Mouse (Mus musculus): ENCODE measurements around the gene Tmem212. TPM values are rescaled to one million over a fixed set of nuclear protein-coding genes. Genes with fewer than 3 reads are reported as not detected.
A peak's percentile ranks its signal among the peaks of the same experiment; 100 is the strongest.

Tmem212 gene
- polyA plus RNA-seq, 1 experiment from 2014 or later = 0.28 TPM

DNA sequence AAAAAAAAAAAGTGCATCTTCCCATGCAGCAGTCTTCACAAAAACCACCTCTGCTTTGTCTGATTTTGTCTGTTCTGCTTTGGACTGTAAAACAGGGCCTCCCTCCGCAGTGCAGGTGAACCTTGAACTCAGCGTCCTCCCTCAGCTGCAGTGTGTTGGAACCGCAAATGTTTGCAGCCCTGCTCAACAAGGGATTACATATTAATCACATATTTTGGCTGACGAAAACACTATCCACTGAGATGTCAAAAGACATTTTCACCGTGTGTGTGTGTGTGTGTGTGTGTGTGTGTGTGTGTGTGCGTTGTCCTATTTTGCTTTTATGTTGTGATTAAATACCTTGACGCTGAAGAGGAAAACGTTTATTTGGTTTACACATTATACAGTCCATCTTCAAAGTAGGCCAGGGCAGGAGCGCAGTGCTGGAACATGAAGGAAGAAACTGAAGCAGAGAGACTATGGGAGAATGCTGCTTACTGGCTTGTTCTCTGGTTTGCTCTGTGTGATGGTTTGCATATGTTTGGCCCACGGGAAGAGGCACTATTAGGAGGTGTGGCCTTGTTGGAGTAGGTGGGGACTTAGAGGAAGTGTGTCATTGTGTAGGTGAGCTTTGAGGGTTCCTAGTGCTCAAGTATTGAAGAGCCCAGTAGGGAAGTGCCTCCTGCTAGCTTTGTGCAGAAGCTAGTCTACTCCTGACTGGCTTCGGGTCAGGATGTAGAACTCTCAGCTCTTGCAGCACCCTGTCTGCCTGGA is 25.3 kb upstream of the Tmem212 start:
- Histone ChIP-seq H3K9ac (ENCODE audit: low read depth, low read length) (no peak overlapping the region), H3K4me2 (ENCODE audit: low read length) (no peak overlapping the region), H3K4me1 (replicated peaks; ENCODE audit: insufficient read depth, low read length) (no peaks in the 10 kb centered on the region), H3K27me3 (ENCODE audit: insufficient read depth, low read length) (no peaks in the 10 kb centered on the region), H3K36me3 (ENCODE audit: insufficient read depth, low read length) (no peaks in the 10 kb centered on the region), H3K27ac (no peak overlapping the region), H3K4me3 (replicated peaks; ENCODE audit: low read depth, low read length) (no peak overlapping the region), H3K9me3 (replicated peaks; ENCODE audit: low read length) (no peaks in the 10 kb centered on the region)
- TF ChIP-seq CTCF (IDR thresholded peaks at IDR 0.05; ENCODE audit: low read depth) = no peak
- ATAC-seq (replicated peaks; ENCODE audit: low FRiP score, low read depth) = peak; percentile 66
- DNase-seq (ENCODE audit: low spot score) = no peak
- 79% methylated on average over 11 of the region's 11 CpGs for WGBS

DNA sequence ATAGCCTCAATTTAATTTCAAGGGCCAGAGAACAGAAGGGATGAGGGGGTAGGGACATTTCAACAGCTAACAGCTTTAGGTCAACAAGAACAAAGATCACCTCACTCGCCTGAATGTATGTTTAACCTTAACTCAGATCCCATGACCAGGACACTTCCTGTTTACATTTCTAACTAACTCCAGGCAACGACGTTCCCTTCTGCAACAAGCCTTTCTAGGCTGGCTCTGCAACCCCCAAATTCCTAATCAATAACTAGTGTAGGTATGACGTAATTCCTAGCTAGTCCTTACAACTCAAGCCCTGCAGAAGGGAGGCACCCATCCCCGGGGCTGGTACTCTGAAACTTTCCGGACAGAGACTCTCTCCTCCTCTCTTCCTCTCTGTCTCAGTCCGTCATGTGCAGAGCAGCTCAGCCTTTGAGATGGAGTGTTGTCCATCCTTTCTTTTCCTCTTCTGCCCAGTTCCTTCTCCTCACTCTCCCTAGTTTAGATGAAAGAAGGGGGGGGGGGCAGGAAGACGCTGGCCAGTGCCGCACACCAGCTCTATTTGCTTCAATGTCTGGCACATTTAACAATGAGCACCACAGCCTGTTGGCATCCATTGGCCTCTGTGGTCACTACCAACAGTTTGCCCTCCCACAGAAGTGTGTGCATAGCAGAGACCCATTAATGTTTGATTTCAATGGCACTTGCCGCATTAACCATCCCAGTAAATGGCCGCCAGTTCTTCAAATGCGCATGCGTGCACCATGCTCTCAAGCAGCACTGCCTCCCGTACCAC is 22.7 kb upstream of the Tmem212 start:
- no peaks in the 10 kb centered on the region for H3K36me3 ChIP-seq (ENCODE audit: insufficient read depth, low read length)
- TF ChIP-seq CTCF (IDR thresholded peaks at IDR 0.05; ENCODE audit: low read depth) = no peak
- ATAC-seq (replicated peaks; ENCODE audit: low FRiP score, low read depth) (no peak), DNase-seq (ENCODE audit: low spot score) (no peak)
- no peak overlapping the region for H3K4me2 ChIP-seq (ENCODE audit: low read length)
- no peak overlapping the region for H3K4me3 ChIP-seq (replicated peaks; ENCODE audit: low read depth, low read length)
- no peaks in the 10 kb centered on the region for H3K9me3 ChIP-seq (replicated peaks; ENCODE audit: low read length)
- no peaks in the 10 kb centered on the region for H3K4me1 ChIP-seq (replicated peaks; ENCODE audit: insufficient read depth, low read length)
- H3K9ac ChIP-seq (ENCODE audit: low read depth, low read length) = no peak overlapping the region
- WGBS = 79% methylated on average over 14 of the region's 14 CpGs
- H3K27ac ChIP-seq = no peak overlapping the region
- no peaks in the 10 kb centered on the region for H3K27me3 ChIP-seq (ENCODE audit: insufficient read depth, low read length)

DNA sequence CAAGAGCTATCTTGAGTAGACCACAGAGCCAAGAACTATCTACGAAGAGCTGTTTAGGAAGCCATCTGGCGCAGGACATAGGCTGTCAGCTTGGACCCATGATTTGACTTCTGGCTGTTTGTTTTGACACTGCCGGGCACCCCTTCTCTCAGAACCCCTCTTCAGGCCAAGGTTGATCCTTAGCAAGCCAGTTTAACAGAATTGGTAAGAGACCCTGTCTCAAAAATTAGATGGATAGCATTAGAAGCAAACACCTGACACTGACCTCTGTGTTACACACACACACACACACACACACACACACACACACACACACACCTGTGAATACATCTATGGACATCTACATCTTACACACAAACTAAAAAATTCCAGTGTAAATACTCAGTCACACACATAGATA is 12.8 kb upstream of the Tmem212 start:
- no peaks in the 10 kb centered on the region for H3K9me3 ChIP-seq (replicated peaks; ENCODE audit: low read length)
- TF ChIP-seq CTCF (IDR thresholded peaks at IDR 0.05; ENCODE audit: low read depth) = no peak
- no peaks in the 10 kb centered on the region for H3K27me3 ChIP-seq (ENCODE audit: insufficient read depth, low read length)
- H3K9ac ChIP-seq (ENCODE audit: low read depth, low read length) = no peak overlapping the region
- H3K4me1 ChIP-seq (replicated peaks; ENCODE audit: insufficient read depth, low read length) = no peaks in the 10 kb centered on the region; the same call in 1 of the 2 replicates
- DNase-seq (ENCODE audit: low spot score) (no peak), ATAC-seq (replicated peaks; ENCODE audit: low FRiP score, low read depth) (no peak)
- no peaks in the 10 kb centered on the region for H3K36me3 ChIP-seq (ENCODE audit: insufficient read depth, low read length)
- H3K4me3 ChIP-seq (replicated peaks; ENCODE audit: low read depth, low read length) = no peak overlapping the region
- H3K4me2 ChIP-seq (ENCODE audit: low read length) = no peak overlapping the region
- no peak overlapping the region for H3K27ac ChIP-seq
- WGBS = 92% methylated on average over 3 of the region's 3 CpGs

DNA sequence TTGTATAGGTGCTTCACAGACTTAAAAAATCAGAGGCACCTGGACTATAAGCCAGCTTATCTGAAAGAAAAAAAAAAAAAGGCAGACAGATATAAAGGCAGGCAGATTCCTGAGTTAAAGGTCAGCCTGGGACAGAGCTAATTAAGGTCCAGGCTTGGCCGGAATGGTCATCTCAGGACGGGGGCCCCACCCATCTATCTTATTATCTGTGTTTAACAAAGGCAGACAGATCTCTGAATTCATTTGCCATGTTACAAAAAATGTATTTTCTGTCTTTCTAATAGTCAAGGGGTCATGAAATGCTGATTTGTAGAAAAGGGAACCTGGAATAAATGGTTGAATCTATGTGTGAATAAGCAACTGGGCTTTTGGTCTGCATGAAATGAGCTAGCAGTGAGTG is 12.1 kb upstream of the Tmem212 start:
- no peak for ATAC-seq (replicated peaks; ENCODE audit: low FRiP score, low read depth)
- no peak for TF ChIP-seq CTCF (IDR thresholded peaks at IDR 0.05; ENCODE audit: low read depth)

DNA sequence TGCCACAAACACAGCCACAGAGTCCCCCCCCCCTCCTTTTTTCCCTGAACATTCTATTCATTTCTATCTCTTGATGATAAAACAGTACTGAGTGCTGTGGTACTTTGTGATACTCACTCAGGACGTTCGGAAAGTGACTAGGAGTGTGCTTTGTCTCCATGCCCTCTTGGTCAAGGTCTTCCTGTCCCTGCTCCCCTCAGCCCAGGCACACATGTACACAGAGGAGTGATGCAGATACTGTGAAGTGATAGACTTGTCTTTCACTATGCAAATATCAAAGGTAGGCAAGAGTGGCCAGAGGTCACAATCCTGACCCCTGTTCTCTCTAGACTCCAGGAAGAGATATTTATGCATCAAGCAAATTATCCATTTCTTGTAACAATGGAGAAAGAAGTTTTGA is 11.1 kb upstream of the Tmem212 start:
- Histone ChIP-seq H3K27me3 (ENCODE audit: insufficient read depth, low read length) (no peaks in the 10 kb centered on the region), H3K36me3 (ENCODE audit: insufficient read depth, low read length) (no peaks in the 10 kb centered on the region), H3K9me3 (replicated peaks; ENCODE audit: low read length) (no peaks in the 10 kb centered on the region), H3K27ac (no peak overlapping the region), H3K4me1 (replicated peaks; ENCODE audit: insufficient read depth, low read length) (no peaks in the 10 kb centered on the region; the same call in 1 of the 2 replicates), H3K4me2 (ENCODE audit: low read length) (no peak overlapping the region), H3K9ac (ENCODE audit: low read depth, low read length) (no peak overlapping the region), H3K4me3 (replicated peaks; ENCODE audit: low read depth, low read length) (no peak overlapping the region)
- TF ChIP-seq CTCF (IDR thresholded peaks at IDR 0.05; ENCODE audit: low read depth) = no peak
- 80% methylated on average over 2 of the region's 2 CpGs for WGBS
- DNase-seq (ENCODE audit: low spot score) (no peak), ATAC-seq (replicated peaks; ENCODE audit: low FRiP score, low read depth) (no peak)

More for the DNA sequence above, 12.1 kb upstream of the Tmem212 start:
- no peaks in the 10 kb centered on the region for H3K36me3 ChIP-seq (ENCODE audit: insufficient read depth, low read length)
- WGBS = 82% methylated on average over 2 of the region's 2 CpGs
- no peak overlapping the region for H3K27ac ChIP-seq
- no peak overlapping the region for H3K4me3 ChIP-seq (replicated peaks; ENCODE audit: low read depth, low read length)
- H3K4me1 ChIP-seq (replicated peaks; ENCODE audit: insufficient read depth, low read length) = no peaks in the 10 kb centered on the region; the same call in 1 of the 2 replicates
- no peak for DNase-seq (ENCODE audit: low spot score)
- no peaks in the 10 kb centered on the region for H3K9me3 ChIP-seq (replicated peaks; ENCODE audit: low read length)
- H3K4me2 ChIP-seq (ENCODE audit: low read length) = no peak overlapping the region
- no peak overlapping the region for H3K9ac ChIP-seq (ENCODE audit: low read depth, low read length)
- H3K27me3 ChIP-seq (ENCODE audit: insufficient read depth, low read length) = no peaks in the 10 kb centered on the region

DNA sequence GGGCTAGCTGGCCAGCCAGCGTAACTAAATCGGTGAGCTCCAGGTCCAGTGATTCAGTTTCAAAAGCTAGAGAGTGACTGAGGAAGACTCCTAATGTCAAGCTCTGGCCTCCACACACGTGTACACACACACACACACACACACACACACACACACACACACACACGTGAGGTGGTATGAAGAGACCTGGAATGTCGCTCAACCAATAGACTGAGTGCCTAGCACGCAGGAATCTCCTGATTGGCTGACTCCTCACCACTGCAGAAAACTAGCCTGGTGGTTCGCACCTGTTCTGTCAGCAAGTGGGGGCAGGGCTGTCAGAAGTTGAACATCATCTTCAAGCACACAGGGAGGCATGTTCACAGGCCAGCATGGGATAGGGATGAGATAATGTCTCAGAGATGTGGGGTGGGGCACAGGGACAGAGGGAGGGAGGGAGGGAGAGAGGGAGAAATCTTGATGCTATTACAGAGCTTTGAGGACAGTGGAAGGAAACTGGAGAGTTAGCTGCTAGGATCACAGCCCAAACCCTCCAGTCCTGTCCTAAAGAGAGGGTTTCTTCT is 10.6 kb upstream of the Tmem212 start:
- DNase-seq (ENCODE audit: low spot score) (no peak), ATAC-seq (replicated peaks; ENCODE audit: low FRiP score, low read depth) (no peak)
- Histone ChIP-seq H3K4me1 (replicated peaks; ENCODE audit: insufficient read depth, low read length) (no peaks in the 10 kb centered on the region; the same call in 1 of the 2 replicates), H3K4me3 (replicated peaks; ENCODE audit: low read depth, low read length) (no peak overlapping the region), H3K27ac (no peak overlapping the region), H3K9ac (ENCODE audit: low read depth, low read length) (no peak overlapping the region), H3K9me3 (replicated peaks; ENCODE audit: low read length) (no peaks in the 10 kb centered on the region), H3K4me2 (ENCODE audit: low read length) (no peak overlapping the region), H3K27me3 (ENCODE audit: insufficient read depth, low read length) (no peaks in the 10 kb centered on the region), H3K36me3 (ENCODE audit: insufficient read depth, low read length) (no peaks in the 10 kb centered on the region)
- no peak for TF ChIP-seq CTCF (IDR thresholded peaks at IDR 0.05; ENCODE audit: low read depth)
- WGBS = 76% methylated on average over 7 of the region's 7 CpGs
